Mouse (Mus musculus) testis, adult 2 months (tissue): ENCODE results near the gene Ssb.

ENCODE experiments used
- CTCF ChIP-seq: fragments of 200-500 bp; IDR thresholded peaks from 2 replicates; pipeline ENCODE4 v1.5.1; 2012; ENCODE audit warnings: low read depth, mild to moderate bottlenecking, inconsistent platforms, low read length, moderate library complexity; ENCODE audit not compliant: control insufficient read depth, insufficient read depth, insufficient replicate concordance
- POLR2A ChIP-seq: fragments of 200-500 bp; IDR thresholded peaks from 2 replicates; pipeline ENCODE4 v1.6.1; 2012; ENCODE audit warnings: low read depth, mild to moderate bottlenecking, inconsistent platforms, low read length, moderate library complexity; ENCODE audit not compliant: control insufficient read depth

- no peak for TF ChIP-seq POLR2A
- TF ChIP-seq CTCF, result no peak
Measured at GRCm38 (mm10) chr2:69840261-69840660, 21.1 kb upstream of the Ssb start.
